In genomic region chr12:113152272-113152661, GRCm38 (mm10) we compare ENCODE assay signal across 8 mouse cellular contexts. TPM values are rescaled to one million over a fixed set of nuclear protein-coding genes. Genes with fewer than 3 reads are reported as not detected.
DNase-seq lines count a peak whose midpoint lies in the region; ATAC-seq and TF ChIP-seq lines count a peak whose summit lies in the region.

No protein-coding gene starts in this region.

- H3K4me2 ChIP-seq in neural tube, embryonic 11.5 days (ENCODE audit: low read depth), result peak overlapping the region; percentile 72
- peak overlapping the region; percentile 62 for H3K4me2 ChIP-seq in forebrain, postnatal 0 days (ENCODE audit: low read depth)
- H3K4me2 ChIP-seq in hindbrain, postnatal 0 days (ENCODE audit: low read depth, low read length), result peak overlapping the region; percentile 62
- H3K4me2 ChIP-seq in lung, embryonic 16.5 days (ENCODE audit: low read depth, low read length), result peak overlapping the region; percentile 70

- H3K27ac ChIP-seq in neural tube, embryonic 11.5 days (ENCODE audit: low read depth, low read length), result no peak overlapping the region
- H3K27ac ChIP-seq in forebrain, postnatal 0 days (ENCODE audit: low read depth, low read length), result no peak overlapping the region
- no peak overlapping the region for H3K27ac ChIP-seq in hindbrain, postnatal 0 days
- no peak overlapping the region for H3K27ac ChIP-seq in lung, embryonic 16.5 days (ENCODE audit: low read length)

- no peaks in the 10 kb centered on the region for H3K36me3 ChIP-seq in neural tube, embryonic 11.5 days (ENCODE audit: control insufficient read depth, insufficient read depth, low read length)
- H3K36me3 ChIP-seq in forebrain, postnatal 0 days (ENCODE audit: insufficient read depth), result no peaks in the 10 kb centered on the region
- H3K36me3 ChIP-seq in hindbrain, postnatal 0 days (ENCODE audit: insufficient read depth, low read length), result no peaks in the 10 kb centered on the region
- 0 out of 2 replicates have a peak, but pooled peaks cover 2% of the 10 kb centered on the region for H3K36me3 ChIP-seq in lung, embryonic 16.5 days (ENCODE audit: control insufficient read depth, insufficient read depth, low read length)

- TF ChIP-seq CTCF in forebrain, postnatal 0 days (IDR thresholded peaks at IDR 0.05; ENCODE audit: low read depth), result no peak
- no peak for TF ChIP-seq CTCF in hindbrain, postnatal 0 days (IDR thresholded peaks at IDR 0.05; ENCODE audit: low read depth)

- peak overlapping the region; percentile 42 for H3K4me3 ChIP-seq in neural tube, embryonic 11.5 days (ENCODE audit: low read depth, low read length)
- H3K4me3 ChIP-seq in forebrain, postnatal 0 days (ENCODE audit: low read depth, low read length), result peak overlapping the region; percentile 32
- peak overlapping the region; percentile 35 for H3K4me3 ChIP-seq in hindbrain, postnatal 0 days (ENCODE audit: low read length)
- peak overlapping the region; percentile 51 for H3K4me3 ChIP-seq in lung, embryonic 16.5 days (ENCODE audit: low read length)

- 22% methylated on average over 19 of the region's 19 CpGs for WGBS in neural tube, embryonic 11.5 days
- 36% methylated on average over 19 of the region's 19 CpGs for WGBS in forebrain, postnatal 0 days
- WGBS in hindbrain, postnatal 0 days, result 32% methylated on average over 19 of the region's 19 CpGs
- WGBS in lung, embryonic 16.5 days, result 14% methylated on average over 19 of the region's 19 CpGs

- no peak for DNase-seq in neural tube, embryonic 11.5 days (ENCODE audit: low spot score)
- no peak for DNase-seq in neural tube, embryonic 10.5 days (ENCODE audit: extremely low spot score, low spot score)
- no peak for DNase-seq in forebrain, postnatal 0 days
- no peak for DNase-seq in hindbrain, postnatal 0 days (ENCODE audit: low spot score)
- DNase-seq in thymus, adult 18-20 months, result peak; percentile 61 to 73
- DNase-seq in cerebellum, adult 9-11 months, result no peak
- no peak for DNase-seq in embryo, embryonic 10 days (ENCODE audit: low spot score)

- H3K4me1 ChIP-seq in neural tube, embryonic 11.5 days (ENCODE audit: control insufficient read depth, insufficient read depth, low read length), result peaks cover 13% of the 10 kb centered on the region
- peaks cover 18% of the 10 kb centered on the region; the same call in 1 of the 2 replicates for H3K4me1 ChIP-seq in forebrain, postnatal 0 days (ENCODE audit: insufficient read depth)
- H3K4me1 ChIP-seq in hindbrain, postnatal 0 days (ENCODE audit: insufficient read depth, low read length), result peaks cover 22% of the 10 kb centered on the region
- H3K4me1 ChIP-seq in lung, embryonic 16.5 days (replicated peaks; ENCODE audit: control insufficient read depth, insufficient read depth, low read length), result peaks cover 30% of the 10 kb centered on the region

- no peaks in the 10 kb centered on the region for H3K9me3 ChIP-seq in neural tube, embryonic 11.5 days (ENCODE audit: control insufficient read depth, low read length)
- no peaks in the 10 kb centered on the region for H3K9me3 ChIP-seq in forebrain, postnatal 0 days (ENCODE audit: low read length)
- H3K9me3 ChIP-seq in hindbrain, postnatal 0 days (ENCODE audit: low read length), result no peaks in the 10 kb centered on the region
- H3K9me3 ChIP-seq in lung, embryonic 16.5 days (ENCODE audit: control insufficient read depth, low read length), result no peaks in the 10 kb centered on the region

- peak overlapping the region; percentile 45 for H3K9ac ChIP-seq in neural tube, embryonic 11.5 days (ENCODE audit: low read length)
- H3K9ac ChIP-seq in forebrain, postnatal 0 days, result peak overlapping the region; percentile 40; the same call in 1 of the 2 replicates
- peak overlapping the region; percentile 47; the same call in 1 of the 2 replicates for H3K9ac ChIP-seq in hindbrain, postnatal 0 days (replicated peaks; ENCODE audit: low read length)
- peak overlapping the region; percentile 76 for H3K9ac ChIP-seq in lung, embryonic 16.5 days (ENCODE audit: low read length)

- ATAC-seq in neural tube, embryonic 11.5 days (ENCODE audit: insufficient read depth, low FRiP score, low TSS enrichment), result no peak
- ATAC-seq in forebrain, postnatal 0 days, result no peak
- no peak for ATAC-seq in hindbrain, postnatal 0 days
- no peak for ATAC-seq in lung, embryonic 16.5 days (ENCODE audit: low read depth)

- peaks cover 20% of the 10 kb centered on the region for H3K27me3 ChIP-seq in neural tube, embryonic 11.5 days (ENCODE audit: control insufficient read depth, insufficient read depth, low read length)
- no peaks in the 10 kb centered on the region; the same call in 1 of the 2 replicates for H3K27me3 ChIP-seq in forebrain, postnatal 0 days (ENCODE audit: insufficient read depth, low read length)
- H3K27me3 ChIP-seq in hindbrain, postnatal 0 days (ENCODE audit: insufficient read depth, low read length), result no peaks in the 10 kb centered on the region
- H3K27me3 ChIP-seq in lung, embryonic 16.5 days (ENCODE audit: control insufficient read depth, insufficient read depth, low read depth, low read length), result no peaks in the 10 kb centered on the region

RNA-seq across cellular contexts. Expression of gene Tedc1, which starts 4.0 kb away (rescaled TPM):
- 30.6 and 36.0 TPM in 2 replicates for polyA plus RNA-seq in neural tube, embryonic 11.5 days (2014; fragmentation: Nextera tagmentation; extraction: Ambion mirVana)
- 7.8 and 8.6 TPM in 2 replicates for total RNA-seq in forebrain, postnatal 0 days (2014; rRNA removed)
- polyA plus RNA-seq in forebrain, postnatal 0 days (2015; fragmentation: Nextera tagmentation; extraction: Ambion mirVana), result 7.6 and 10.0 TPM in 2 replicates
- 13.8 and 16.6 TPM in 2 replicates for total RNA-seq in hindbrain, postnatal 0 days (2014; rRNA removed)
- 14.7 and 15.8 TPM in 2 replicates for polyA plus RNA-seq in hindbrain, postnatal 0 days (2015; fragmentation: Nextera tagmentation; extraction: Ambion mirVana)
- 31.4 and 34.5 TPM in 2 replicates for polyA plus RNA-seq in lung, embryonic 16.5 days (2015; fragmentation: Nextera tagmentation; extraction: Ambion mirVana)

RNA-seq across cellular contexts. Expression of gene Crip1, which starts 6.2 kb away (rescaled TPM):
- polyA plus RNA-seq in neural tube, embryonic 11.5 days (2014; fragmentation: Nextera tagmentation; extraction: Ambion mirVana), result 53.3 and 58.2 TPM in 2 replicates
- 8.3 and 16.1 TPM in 2 replicates for total RNA-seq in forebrain, postnatal 0 days (2014; rRNA removed)
- 28.9 and 47.1 TPM in 2 replicates for polyA plus RNA-seq in forebrain, postnatal 0 days (2015; fragmentation: Nextera tagmentation; extraction: Ambion mirVana)
- total RNA-seq in hindbrain, postnatal 0 days (2014; rRNA removed), result 4.6 and 15.4 TPM in 2 replicates
- 33.0 and 35.8 TPM in 2 replicates for polyA plus RNA-seq in hindbrain, postnatal 0 days (2015; fragmentation: Nextera tagmentation; extraction: Ambion mirVana)
- 565 and 642 TPM in 2 replicates for polyA plus RNA-seq in lung, embryonic 16.5 days (2015; fragmentation: Nextera tagmentation; extraction: Ambion mirVana)

RNA-seq across cellular contexts. Expression of gene Crip2, which starts 12.2 kb away (rescaled TPM):
- 198 and 211 TPM in 2 replicates for polyA plus RNA-seq in neural tube, embryonic 11.5 days (2014; fragmentation: Nextera tagmentation; extraction: Ambion mirVana)
- total RNA-seq in forebrain, postnatal 0 days (2014; rRNA removed), result 191 and 198 TPM in 2 replicates
- 533 and 584 TPM in 2 replicates for polyA plus RNA-seq in forebrain, postnatal 0 days (2015; fragmentation: Nextera tagmentation; extraction: Ambion mirVana)
- 138 and 152 TPM in 2 replicates for total RNA-seq in hindbrain, postnatal 0 days (2014; rRNA removed)
- polyA plus RNA-seq in hindbrain, postnatal 0 days (2015; fragmentation: Nextera tagmentation; extraction: Ambion mirVana), result 239 and 251 TPM in 2 replicates
- polyA plus RNA-seq in lung, embryonic 16.5 days (2015; fragmentation: Nextera tagmentation; extraction: Ambion mirVana), result 550 and 593 TPM in 2 replicates

RNA-seq across cellular contexts. Expression of gene Tmem121, which starts 33.5 kb away (rescaled TPM):
- 13.2 and 13.7 TPM in 2 replicates for polyA plus RNA-seq in neural tube, embryonic 11.5 days (2014; fragmentation: Nextera tagmentation; extraction: Ambion mirVana)
- total RNA-seq in forebrain, postnatal 0 days (2014; rRNA removed), result 71.8 and 75.6 TPM in 2 replicates
- polyA plus RNA-seq in forebrain, postnatal 0 days (2015; fragmentation: Nextera tagmentation; extraction: Ambion mirVana), result 59.3 and 66.7 TPM in 2 replicates
- 98.0 and 103 TPM in 2 replicates for total RNA-seq in hindbrain, postnatal 0 days (2014; rRNA removed)
- 54.8 and 55.3 TPM in 2 replicates for polyA plus RNA-seq in hindbrain, postnatal 0 days (2015; fragmentation: Nextera tagmentation; extraction: Ambion mirVana)
- 4.7 and 5.8 TPM in 2 replicates for polyA plus RNA-seq in lung, embryonic 16.5 days (2015; fragmentation: Nextera tagmentation; extraction: Ambion mirVana)

RNA-seq across cellular contexts. Expression of gene Mta1, which starts 54.2 kb away (rescaled TPM):
- 21.5 and 21.9 TPM in 2 replicates for polyA plus RNA-seq in neural tube, embryonic 11.5 days (2014; fragmentation: Nextera tagmentation; extraction: Ambion mirVana)
- 49.2 and 59.3 TPM in 2 replicates for total RNA-seq in forebrain, postnatal 0 days (2014; rRNA removed)
- 13.6 and 13.8 TPM in 2 replicates for polyA plus RNA-seq in forebrain, postnatal 0 days (2015; fragmentation: Nextera tagmentation; extraction: Ambion mirVana)
- 57.6 and 65.0 TPM in 2 replicates for total RNA-seq in hindbrain, postnatal 0 days (2014; rRNA removed)
- 13.1 and 13.5 TPM in 2 replicates for polyA plus RNA-seq in hindbrain, postnatal 0 days (2015; fragmentation: Nextera tagmentation; extraction: Ambion mirVana)
- 11.2 and 12.2 TPM in 2 replicates for polyA plus RNA-seq in lung, embryonic 16.5 days (2015; fragmentation: Nextera tagmentation; extraction: Ambion mirVana)

Comparison
In these comparisons a context has a peak if more than half of its experiments do, and no peak if none do; other contexts are left out.
1. DNase-seq: peak in thymus, adult 18-20 months (2 of 2); none in neural tube, embryonic 11.5 days (single experiment), neural tube, embryonic 10.5 days (single experiment), forebrain, postnatal 0 days (single experiment), hindbrain, postnatal 0 days (single experiment), cerebellum, adult 9-11 months (single experiment) and embryo, embryonic 10 days (single experiment).
2. Peak in every context shown above with its lines, with median percentiles within 50 percentile points of each other: H3K4me2 ChIP-seq, H3K4me3 ChIP-seq and H3K9ac ChIP-seq.